Mouse (Mus musculus) forebrain, postnatal 0 days (tissue): ENCODE data around the gene Plbd2. TPM values are rescaled to one million over a fixed set of nuclear protein-coding genes. Genes with fewer than 3 reads are reported as not detected.

Experiments used
- ATAC-seq: fragments of 200-750 bp; cut with Nextera tagmentation; 2 replicates; pipeline ENCODE4 v1.8.0; 2017; ENCODE audit warnings: mild to moderate bottlenecking, moderate library complexity
- DNase-seq: peaks from one replicate; pipeline ENCODE4 v3.0.0-alpha.2; 2015
- H3K27ac ChIP-seq: fragments of 300-500 bp; sonication (generic); 2 replicates; pipeline ENCODE4 v1.5.1; 2014; ENCODE audit warnings: low read depth, mild to moderate bottlenecking, antibody characterized with exemption, low read length, moderate library complexity, mixed read lengths
- H3K27me3 ChIP-seq: fragments of 300-500 bp; sonication (generic); 2 replicates; pipeline ENCODE4 v1.6.1; 2014; ENCODE audit warnings: mild to moderate bottlenecking, low read length, mixed read lengths; ENCODE audit not compliant: insufficient read depth
- H3K36me3 ChIP-seq: fragments of 300-500 bp; sonication (generic); 2 replicates; pipeline ENCODE4 v1.6.1; 2014; ENCODE audit warnings: mild to moderate bottlenecking, moderate library complexity; ENCODE audit not compliant: insufficient read depth
- H3K4me1 ChIP-seq: fragments of 300-500 bp; sonication (generic); 2 replicates; pipeline ENCODE4 v1.6.1; 2014; ENCODE audit warnings: antibody characterized with exemption; ENCODE audit not compliant: insufficient read depth
- H3K4me2 ChIP-seq: fragments of 300-500 bp; sonication (generic); 2 replicates; pipeline ENCODE4 v1.6.1; 2014; ENCODE audit warnings: low read depth, mild to moderate bottlenecking, moderate library complexity
- H3K4me3 ChIP-seq: fragments of 300-500 bp; sonication (generic); 2 replicates; pipeline ENCODE4 v1.5.1; 2014; ENCODE audit warnings: low read depth, low read length, mixed read lengths
- H3K9ac ChIP-seq: fragments of 300-500 bp; sonication (generic); 2 replicates; pipeline ENCODE4 v1.6.1; 2014; ENCODE audit warnings: mild to moderate bottlenecking
- H3K9me3 ChIP-seq: fragments of 300-500 bp; sonication (generic); 2 replicates; pipeline ENCODE4 v1.6.1; 2016; ENCODE audit warnings: low read length
- CTCF ChIP-seq: sonication (generic); IDR thresholded peaks from 2 replicates; pipeline ENCODE4 v1.5.1; 2016; ENCODE audit warnings: antibody characterized with exemption, control low read depth, low read depth
- WGBS: fragments of 180-500 bp; shearing (Covaris S2); extraction: QIAGEN DNeasy Blood & Tissue Kit; methylation state at CpG from one replicate; pipeline ENCODE4 v1.1.7; 2014; 5-methylcytosine and 5-hydroxymethylcytosine counted together
- polyA plus RNA-seq: library from polyadenylated mRNA; unstranded; fragments of >200 nt; fragmentation: Nextera tagmentation; extraction: Ambion mirVana; gene quantifications from 2 replicates; pipeline ENCODE4 v1.2.1, GENCODE M21; 2015
- total RNA-seq: library from RNA; depleted of rRNA; stranded (reverse); fragments of >200 nt; gene quantifications from 2 replicates; pipeline ENCODE4 v1.2.3, GENCODE M21; 2014

The Plbd2 gene
- total and polyA plus RNA-seq, 2 experiments from 2014 or later, result 23.7 to 39.4 TPM

- TF ChIP-seq CTCF, result no peak
- Histone ChIP-seq H3K4me1 (no peaks in the 10 kb centered on the region), H3K9ac (no peak overlapping the region), H3K9me3 (no peaks in the 10 kb centered on the region), H3K27ac (no peak overlapping the region), H3K36me3 (peaks cover 25% of the 10 kb centered on the region), H3K27me3 (no peaks in the 10 kb centered on the region), H3K4me2 (no peak overlapping the region), H3K4me3 (no peak overlapping the region)
- WGBS, result 73% methylated on average over 6 of the region's 6 CpGs
- DNase-seq, result no peak
- ATAC-seq, result no peak
These were observed 10.0 kb downstream of the Plbd2 start for GRCm38 (mm10) chr5:120493440-120493839.

- no peaks in the 10 kb centered on the region for H3K27me3 ChIP-seq
- WGBS, result 63% methylated on average over 11 of the region's 11 CpGs
These were observed 11.0 kb downstream of the Plbd2 start for GRCm38 (mm10) chr5:120492437-120492836.

GRCm38 (mm10) chr5:120490679-120491192 is 12.7 kb downstream of the Plbd2 start:
- no peaks in the 10 kb centered on the region for H3K4me1 ChIP-seq
- 45% methylated on average over 8 of the region's 8 CpGs for WGBS
- peaks cover 32% of the 10 kb centered on the region for H3K36me3 ChIP-seq
- ATAC-seq, result peak; percentile 78
- H3K9me3 ChIP-seq, result no peaks in the 10 kb centered on the region
- H3K27ac ChIP-seq, result peak overlapping the region; percentile 10; the same call in 1 of the 2 replicates
- no peaks in the 10 kb centered on the region for H3K27me3 ChIP-seq
- H3K9ac ChIP-seq, result no peak overlapping the region
- H3K4me2 ChIP-seq, result no peak overlapping the region
- no peak overlapping the region for H3K4me3 ChIP-seq
- peak; percentile 68 for DNase-seq
- TF ChIP-seq CTCF, result no peak

More at GRCm38 (mm10) chr5:120492437-120492836, 11.0 kb downstream of the Plbd2 start:
- ATAC-seq, result no peak
- Histone ChIP-seq H3K4me3 (no peak overlapping the region), H3K9ac (no peak overlapping the region), H3K4me2 (no peak overlapping the region), H3K36me3 (peaks cover 30% of the 10 kb centered on the region), H3K27ac (no peak overlapping the region), H3K4me1 (no peaks in the 10 kb centered on the region), H3K9me3 (no peaks in the 10 kb centered on the region)
- peak; percentile 50 for DNase-seq
- TF ChIP-seq CTCF, result peak; percentile 66

- DNase-seq (no peak), ATAC-seq (no peak)
- Histone ChIP-seq H3K4me2 (no peak overlapping the region), H3K9ac (no peak overlapping the region), H3K9me3 (no peaks in the 10 kb centered on the region), H3K27ac (no peak overlapping the region), H3K4me1 (no peaks in the 10 kb centered on the region), H3K4me3 (no peak overlapping the region), H3K27me3 (no peaks in the 10 kb centered on the region), H3K36me3 (peaks cover 43% of the 10 kb centered on the region)
- WGBS, result 90% methylated on average over 8 of the region's 8 CpGs
- no peak for TF ChIP-seq CTCF
These were observed 15.6 kb downstream of the Plbd2 start for GRCm38 (mm10) chr5:120487844-120488243.

- Histone ChIP-seq H3K4me1 (no peaks in the 10 kb centered on the region), H3K9me3 (no peaks in the 10 kb centered on the region), H3K27ac (no peak overlapping the region), H3K4me3 (no peak overlapping the region), H3K4me2 (no peak overlapping the region), H3K36me3 (peaks cover 36% of the 10 kb centered on the region), H3K9ac (no peak overlapping the region), H3K27me3 (no peaks in the 10 kb centered on the region; the same call in 1 of the 2 replicates)
- TF ChIP-seq CTCF, result no peak
- DNase-seq (no peak), ATAC-seq (no peak)
- 82% methylated on average over 19 of the region's 19 CpGs for WGBS
These were observed 20.0 kb downstream of the Plbd2 start for GRCm38 (mm10) chr5:120483399-120483798.

GRCm38 (mm10) chr5:120481205-120481604 is 22.2 kb downstream of the Plbd2 start:
- WGBS, result 73% methylated on average over 9 of the region's 9 CpGs
- Histone ChIP-seq H3K27me3 (no peaks in the 10 kb centered on the region; the same call in 1 of the 2 replicates), H3K4me3 (no peak overlapping the region), H3K9me3 (no peaks in the 10 kb centered on the region), H3K4me1 (no peaks in the 10 kb centered on the region), H3K27ac (no peak overlapping the region), H3K36me3 (peaks cover 17% of the 10 kb centered on the region), H3K9ac (no peak overlapping the region), H3K4me2 (no peak overlapping the region)
- DNase-seq (no peak), ATAC-seq (no peak)
- TF ChIP-seq CTCF, result no peak

- Histone ChIP-seq H3K4me2 (no peak overlapping the region), H3K4me3 (no peak overlapping the region), H3K9me3 (no peaks in the 10 kb centered on the region), H3K4me1 (no peaks in the 10 kb centered on the region), H3K27me3 (no peaks in the 10 kb centered on the region; the same call in 1 of the 2 replicates), H3K9ac (no peak overlapping the region), H3K27ac (no peak overlapping the region), H3K36me3 (0 out of 2 replicates have a peak, but pooled peaks cover under 1% of the 10 kb centered on the region)
- 68% methylated on average over 4 of the region's 4 CpGs for WGBS
- no peak for TF ChIP-seq CTCF
- DNase-seq (no peak), ATAC-seq (no peak)
These were observed 23.9 kb downstream of the Plbd2 start for GRCm38 (mm10) chr5:120479538-120479937.
